Mouse (Mus musculus) heart, embryonic 12.5 days (tissue): ENCODE measurements at regions not wholly inside any gene's neighbourhood (a gene's known extent, or its start where the extent isn't known, plus 50 kb on each side); places are given as distances from the start of the nearest gene placed in this dataset.

Source experiments
- ATAC-seq: fragments of 200-750 bp; cut with Nextera tagmentation; 2 replicates; pipeline ENCODE4 v1.8.0; 2017; ENCODE audit warnings: moderate TSS enrichment, moderate library complexity; ENCODE audit not compliant: insufficient number of reproducible peaks, low FRiP score
- H3K27ac ChIP-seq: fragments of 300-500 bp; sonication (generic); 2 replicates; pipeline ENCODE4 v1.5.1; 2016; ENCODE audit warnings: mild to moderate bottlenecking, moderate library complexity; ENCODE audit not compliant: poor library complexity, severe bottlenecking
- H3K27me3 ChIP-seq: fragments of 300-500 bp; sonication (generic); replicated peaks from 2 replicates; pipeline ENCODE4 v1.6.1; 2016; ENCODE audit warnings: mild to moderate bottlenecking, moderate library complexity
- H3K36me3 ChIP-seq: fragments of 300-500 bp; sonication (generic); 2 replicates; pipeline ENCODE4 v1.6.1; 2016; ENCODE audit warnings: mild to moderate bottlenecking, moderate library complexity
- H3K4me1 ChIP-seq: fragments of 300-500 bp; sonication (generic); replicated peaks from 2 replicates; pipeline ENCODE4 v1.6.1; 2016; ENCODE audit warnings: mild to moderate bottlenecking
- H3K4me2 ChIP-seq: fragments of 300-500 bp; sonication (generic); 2 replicates; pipeline ENCODE4 v1.6.1; 2016; ENCODE audit warnings: mild to moderate bottlenecking, moderate library complexity
- H3K4me3 ChIP-seq: fragments of 300-500 bp; sonication (generic); 2 replicates; pipeline ENCODE4 v1.5.1; 2016; ENCODE audit warnings: mild to moderate bottlenecking
- H3K9ac ChIP-seq: fragments of 300-500 bp; sonication (generic); 2 replicates; pipeline ENCODE4 v1.6.1; 2016; ENCODE audit warnings: mild to moderate bottlenecking, moderate library complexity
- H3K9me3 ChIP-seq: fragments of 300-500 bp; sonication (generic); replicated peaks from 2 replicates; pipeline ENCODE4 v1.6.1; 2016; ENCODE audit warnings: mild to moderate bottlenecking, moderate library complexity
- WGBS: fragments of 180-500 bp; shearing (Covaris S2); methylation state at CpG from one replicate; pipeline ENCODE4 v1.1.7; 2016; 5-methylcytosine and 5-hydroxymethylcytosine counted together

GRCm38 (mm10) chr17:80803361-80803915, 75.2 kb upstream of the Map4k3 start:
- Histone ChIP-seq H3K27ac (no peak overlapping the region), H3K9ac (no peak overlapping the region), H3K4me2 (no peak overlapping the region), H3K36me3 (no peaks in the 10 kb centered on the region), H3K27me3 (no peaks in the 10 kb centered on the region), H3K4me1 (peaks cover 35% of the 10 kb centered on the region), H3K4me3 (no peak overlapping the region), H3K9me3 (no peaks in the 10 kb centered on the region; the same call in 1 of the 2 replicates)
- no peak for ATAC-seq
- WGBS = 80% methylated on average over 8 of the region's 8 CpGs

DNA sequence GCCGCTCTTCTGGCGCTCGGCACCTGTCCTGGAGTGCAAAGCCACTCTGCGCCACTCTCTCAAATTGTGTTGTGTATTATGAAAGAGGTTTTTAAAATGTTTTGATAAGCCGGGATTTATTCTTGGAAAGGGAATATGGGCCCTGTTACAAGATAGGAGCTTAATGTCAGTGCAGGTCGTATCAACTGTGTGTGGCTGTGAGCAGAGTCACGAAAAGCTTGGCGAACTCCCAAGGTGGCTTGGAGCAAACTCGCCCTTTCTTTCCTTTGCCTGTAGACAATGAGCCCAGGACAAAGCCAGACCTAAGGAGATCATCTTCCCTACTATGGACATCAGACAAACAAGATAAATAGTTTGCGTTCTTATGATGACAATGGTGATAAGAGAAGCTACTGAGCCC, 74.3 kb upstream of the Map4k3 start:
- WGBS = 27% methylated on average over 10 of the region's 10 CpGs
- Histone ChIP-seq H3K27ac (peak overlapping the region; percentile 55), H3K27me3 (no peaks in the 10 kb centered on the region), H3K9ac (no peak overlapping the region), H3K9me3 (no peaks in the 10 kb centered on the region; the same call in 1 of the 2 replicates), H3K36me3 (no peaks in the 10 kb centered on the region), H3K4me1 (peaks cover 30% of the 10 kb centered on the region), H3K4me2 (peak overlapping the region; percentile 56), H3K4me3 (peak overlapping the region; percentile 19)
- ATAC-seq = no peak

GRCm38 (mm10) chr17:80801991-80802390, 73.7 kb upstream of the Map4k3 start:
- Histone ChIP-seq H3K36me3 (no peaks in the 10 kb centered on the region), H3K27me3 (no peaks in the 10 kb centered on the region), H3K27ac (peak overlapping the region; percentile 55), H3K4me1 (peaks cover 30% of the 10 kb centered on the region), H3K4me2 (peak overlapping the region; percentile 56), H3K4me3 (peak overlapping the region; percentile 19), H3K9me3 (no peaks in the 10 kb centered on the region; the same call in 1 of the 2 replicates), H3K9ac (0 out of 2 replicates have a peak overlapping the region, but pooled peaks have one; percentile 2)
- WGBS = 32% methylated on average over 8 of the region's 8 CpGs
- ATAC-seq = no peak

DNA sequence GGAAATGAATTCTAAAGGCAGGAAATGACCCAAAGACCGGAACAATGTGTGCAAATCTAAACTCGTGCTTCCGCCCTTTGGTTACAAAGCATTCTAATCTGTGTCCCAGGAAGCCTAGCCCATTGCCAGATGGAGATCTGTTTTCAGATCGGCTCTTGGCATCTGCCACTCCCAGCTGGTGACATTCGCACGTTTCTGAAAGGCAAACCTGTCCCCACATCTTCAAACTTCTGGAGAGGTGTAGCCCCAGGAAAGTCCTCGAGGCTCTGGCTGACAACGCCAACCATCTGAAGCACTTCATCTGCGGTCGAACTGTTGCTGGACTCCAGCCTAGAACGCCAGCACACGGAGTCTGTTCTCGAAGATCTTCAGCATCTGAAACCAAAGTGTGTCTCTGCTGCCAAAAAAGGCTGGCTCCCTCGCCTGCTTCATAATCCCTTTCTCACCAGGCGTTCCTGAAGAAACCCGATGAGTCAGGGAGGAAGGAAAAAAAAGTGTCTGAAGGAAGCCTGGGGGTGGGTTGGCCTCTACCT, 73.2 kb upstream of the Map4k3 start:
- Histone ChIP-seq H3K4me2 (peak overlapping the region; percentile 56), H3K9ac (no peak overlapping the region), H3K4me1 (peaks cover 30% of the 10 kb centered on the region), H3K27ac (peak overlapping the region; percentile 55), H3K36me3 (no peaks in the 10 kb centered on the region), H3K27me3 (no peaks in the 10 kb centered on the region), H3K9me3 (no peaks in the 10 kb centered on the region; the same call in 1 of the 2 replicates), H3K4me3 (no peak overlapping the region; the same call in 1 of the 2 replicates)
- WGBS = 10% methylated on average over 16 of the region's 16 CpGs
- no peak for ATAC-seq

- H3K27ac ChIP-seq = peak overlapping the region; percentile 55; the same call in 1 of the 2 replicates
- H3K4me2 ChIP-seq = peak overlapping the region; percentile 56
- peaks cover 30% of the 10 kb centered on the region for H3K4me1 ChIP-seq
- H3K4me3 ChIP-seq = no peak overlapping the region
- no peak for ATAC-seq
- 56% methylated on average over 13 of the region's 13 CpGs for WGBS
- no peaks in the 10 kb centered on the region for H3K27me3 ChIP-seq
- H3K9ac ChIP-seq = no peak overlapping the region
- no peaks in the 10 kb centered on the region for H3K36me3 ChIP-seq
- H3K9me3 ChIP-seq = no peaks in the 10 kb centered on the region; the same call in 1 of the 2 replicates
Measured at GRCm38 (mm10) chr17:80800877-80801276, 72.6 kb upstream of the Map4k3 start.

- no peak for ATAC-seq
- 85% methylated on average over 5 of the region's 5 CpGs for WGBS
- no peaks in the 10 kb centered on the region for H3K36me3 ChIP-seq
- no peak overlapping the region for H3K4me3 ChIP-seq
- no peak overlapping the region for H3K9ac ChIP-seq
- no peaks in the 10 kb centered on the region for H3K27me3 ChIP-seq
- H3K4me1 ChIP-seq = peaks cover 31% of the 10 kb centered on the region
- H3K9me3 ChIP-seq = no peaks in the 10 kb centered on the region; the same call in 1 of the 2 replicates
- H3K27ac ChIP-seq = no peak overlapping the region
- H3K4me2 ChIP-seq = no peak overlapping the region
Measured at GRCm38 (mm10) chr17:80800454-80800853, 72.2 kb upstream of the Map4k3 start.

- H3K4me2 ChIP-seq = no peak overlapping the region
- no peak overlapping the region for H3K27ac ChIP-seq
- ATAC-seq = no peak
- no peaks in the 10 kb centered on the region for H3K27me3 ChIP-seq
- H3K9me3 ChIP-seq = no peaks in the 10 kb centered on the region; the same call in 1 of the 2 replicates
- H3K4me3 ChIP-seq = no peak overlapping the region
- 92% methylated on average over 6 of the region's 6 CpGs for WGBS
- H3K4me1 ChIP-seq = peaks cover 34% of the 10 kb centered on the region
- no peaks in the 10 kb centered on the region for H3K36me3 ChIP-seq
- no peak overlapping the region for H3K9ac ChIP-seq
Measured at GRCm38 (mm10) chr17:80799061-80799460, 70.8 kb upstream of the Map4k3 start.

DNA sequence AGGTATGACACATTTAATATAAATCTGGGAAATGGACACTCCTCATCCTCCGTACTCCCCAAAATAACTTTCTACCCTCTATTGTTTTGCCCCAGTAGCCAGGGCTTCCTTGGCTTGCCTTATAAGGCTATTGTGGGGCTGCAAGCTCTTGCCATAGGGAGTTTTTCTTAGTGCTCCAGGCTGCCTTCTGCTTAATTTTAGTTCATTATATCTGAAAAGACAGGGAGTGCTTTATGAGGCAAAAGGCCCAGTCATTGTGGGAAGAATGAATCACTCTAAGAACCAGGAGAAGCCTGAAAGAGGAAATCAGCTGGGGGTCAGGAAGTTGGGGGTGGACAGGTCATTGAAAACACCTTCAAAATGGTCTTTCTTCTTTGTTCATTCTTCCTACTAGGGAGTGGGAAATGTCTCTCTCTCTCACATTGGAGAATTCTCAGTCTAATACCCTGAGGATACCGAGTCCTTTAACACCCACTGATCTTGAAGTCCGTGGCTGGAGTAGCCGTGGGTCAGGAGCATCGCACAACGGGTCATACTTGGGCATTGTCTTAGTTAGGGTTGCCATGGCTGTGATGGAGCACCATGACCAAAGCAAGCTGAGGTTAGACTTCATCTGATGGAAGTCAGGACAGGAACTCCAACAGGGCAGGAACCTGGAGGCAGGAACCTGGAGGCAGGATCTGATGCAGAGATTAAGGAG, 70.1 kb upstream of the Map4k3 start:
- ATAC-seq = no peak
- Histone ChIP-seq H3K27me3 (no peaks in the 10 kb centered on the region), H3K4me1 (peaks cover 32% of the 10 kb centered on the region), H3K4me3 (no peak overlapping the region), H3K27ac (no peak overlapping the region), H3K9me3 (no peaks in the 10 kb centered on the region; the same call in 1 of the 2 replicates), H3K9ac (no peak overlapping the region), H3K4me2 (no peak overlapping the region), H3K36me3 (no peaks in the 10 kb centered on the region)
- 82% methylated on average over 6 of the region's 6 CpGs for WGBS

DNA sequence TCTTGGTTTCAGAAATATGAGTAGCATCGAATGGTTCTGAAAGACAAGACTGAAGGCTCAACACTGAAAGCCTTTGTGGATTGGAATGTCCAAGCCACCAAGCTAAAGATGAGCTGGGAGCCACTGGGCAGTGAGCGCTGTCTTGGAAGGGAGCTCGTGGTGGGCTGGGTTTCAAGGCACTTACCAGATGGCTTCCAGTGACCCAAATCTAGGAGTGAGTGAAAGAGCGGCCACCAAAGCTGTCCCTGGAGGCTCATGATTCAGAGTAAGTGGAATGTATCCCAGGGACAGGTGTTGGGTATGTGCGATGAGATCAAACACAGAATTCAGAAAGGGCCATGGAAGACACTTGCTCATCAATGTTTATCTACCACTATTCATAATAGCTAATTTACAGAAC, 68.5 kb upstream of the Map4k3 start:
- Histone ChIP-seq H3K9ac (no peak overlapping the region), H3K36me3 (no peaks in the 10 kb centered on the region), H3K4me1 (peaks cover 18% of the 10 kb centered on the region), H3K4me2 (no peak overlapping the region), H3K27ac (no peak overlapping the region), H3K9me3 (no peaks in the 10 kb centered on the region; the same call in 1 of the 2 replicates), H3K4me3 (no peak overlapping the region), H3K27me3 (no peaks in the 10 kb centered on the region)
- WGBS = 82% methylated on average over 5 of the region's 5 CpGs
- no peak for ATAC-seq

DNA sequence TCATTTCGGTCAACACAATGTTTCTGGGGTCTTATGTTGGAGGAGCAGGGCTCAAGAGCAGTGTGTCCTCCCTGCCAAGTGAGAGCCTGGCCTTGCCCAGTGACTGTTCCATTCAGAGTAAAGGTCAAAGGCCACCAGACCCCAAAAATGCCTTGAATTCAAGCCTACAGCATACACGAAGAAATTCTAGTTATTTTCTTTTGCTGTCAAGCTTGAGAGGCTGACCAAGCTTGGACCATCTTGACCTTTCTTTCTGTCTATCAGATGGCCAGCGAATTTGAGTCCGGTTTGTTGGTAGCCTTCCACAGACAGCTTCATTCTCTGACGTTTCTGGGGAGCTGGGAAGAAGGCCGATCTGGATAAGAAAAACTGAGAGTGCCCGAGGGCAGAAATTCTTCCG, 68.1 kb upstream of the Map4k3 start:
- Histone ChIP-seq H3K27me3 (no peaks in the 10 kb centered on the region), H3K9ac (no peak overlapping the region), H3K9me3 (no peaks in the 10 kb centered on the region; the same call in 1 of the 2 replicates), H3K4me3 (no peak overlapping the region), H3K27ac (no peak overlapping the region), H3K4me1 (peaks cover 14% of the 10 kb centered on the region), H3K4me2 (no peak overlapping the region), H3K36me3 (no peaks in the 10 kb centered on the region)
- ATAC-seq = no peak
- WGBS = 82% methylated on average over 8 of the region's 8 CpGs

GRCm38 (mm10) chr17:80795453-80796105, 67.3 kb upstream of the Map4k3 start:
- no peak overlapping the region for H3K9ac ChIP-seq

More at GRCm38 (mm10) chr17:80795453-80796105, 67.3 kb upstream of the Map4k3 start:
- Histone ChIP-seq H3K36me3 (no peaks in the 10 kb centered on the region), H3K27me3 (no peaks in the 10 kb centered on the region), H3K4me2 (no peak overlapping the region), H3K4me1 (peaks cover 6% of the 10 kb centered on the region; the same call in 1 of the 2 replicates), H3K4me3 (no peak overlapping the region), H3K9me3 (no peaks in the 10 kb centered on the region; the same call in 1 of the 2 replicates), H3K27ac (no peak overlapping the region)
- no peak for ATAC-seq
- 69% methylated on average over 8 of the region's 8 CpGs for WGBS
